Mouse (Mus musculus): ENCODE results near the gene Tuba4a. TPM values are rescaled to one million over a fixed set of nuclear protein-coding genes. Genes with fewer than 3 reads are reported as not detected.

Gene Tuba4a
- polyA plus RNA-seq, 1 experiment from 2014 or later = 12.4 TPM

DNA sequence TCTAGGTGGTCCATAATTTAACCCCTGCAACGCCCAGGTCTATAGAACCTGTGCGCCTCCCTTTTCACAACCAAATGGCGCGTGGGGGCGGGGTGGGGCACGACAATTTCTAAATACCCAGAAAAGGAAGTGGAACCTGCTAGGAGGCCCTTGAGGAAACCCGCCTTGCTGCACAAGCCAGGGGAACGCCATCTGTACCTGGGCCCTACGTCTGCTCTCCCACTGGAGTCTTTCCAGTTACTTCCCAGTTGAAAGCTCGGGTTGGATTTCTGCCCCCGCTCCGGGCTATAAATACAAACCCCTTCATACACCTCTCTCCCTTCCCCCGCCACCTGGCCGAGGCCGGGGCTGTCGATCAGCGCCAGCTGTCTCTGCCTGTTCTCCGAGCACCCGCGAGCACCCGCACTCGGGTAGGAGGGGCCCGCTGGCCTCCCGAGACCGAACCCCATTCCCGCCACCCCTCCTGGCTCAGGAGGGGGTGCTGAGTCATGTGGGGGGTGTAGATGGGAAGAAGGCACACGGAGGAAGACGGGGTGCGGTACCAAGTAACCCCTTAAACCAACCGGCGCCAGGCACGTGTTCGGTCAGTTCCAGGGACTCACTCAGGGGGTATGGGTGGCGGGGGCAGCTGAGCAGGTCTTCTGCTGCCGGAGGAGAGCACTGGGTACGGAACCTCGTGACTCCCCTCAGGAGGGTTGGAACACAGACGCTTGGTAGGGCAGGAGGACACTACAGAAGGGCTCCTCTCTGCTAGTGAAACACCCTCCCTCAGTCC is 1.3 kb downstream of the Tuba4a start:
- DNase-seq (ENCODE audit: low spot score) (peak; percentile 39), ATAC-seq (ENCODE audit: low FRiP score) (peak; percentile 52; the same call in 1 of the 2 replicates)
- H3K4me3 ChIP-seq (ENCODE audit: low read depth, low read length) = peak overlapping the region; percentile 46
- no peaks in the 10 kb centered on the region for H3K9me3 ChIP-seq (ENCODE audit: control insufficient read depth, low read length)
- 0 out of 2 replicates have a peak, but pooled peaks cover 2% of the 10 kb centered on the region for H3K36me3 ChIP-seq (ENCODE audit: control insufficient read depth, insufficient read depth, low read length)
- H3K9ac ChIP-seq (ENCODE audit: low read depth, low read length) = no peak overlapping the region
- peaks cover 5% of the 10 kb centered on the region for H3K4me1 ChIP-seq (replicated peaks; ENCODE audit: control insufficient read depth, insufficient read depth, low read length)
- no peak overlapping the region for H3K27ac ChIP-seq (ENCODE audit: low read depth, low read length)
- WGBS = under 1% methylated on average over 38 of the region's 38 CpGs
- peak overlapping the region; percentile 92 for H3K4me2 ChIP-seq (replicated peaks; ENCODE audit: low read depth, low read length)
- H3K27me3 ChIP-seq (ENCODE audit: control insufficient read depth, insufficient read depth, low read length) = peaks cover 46% of the 10 kb centered on the region

DNA sequence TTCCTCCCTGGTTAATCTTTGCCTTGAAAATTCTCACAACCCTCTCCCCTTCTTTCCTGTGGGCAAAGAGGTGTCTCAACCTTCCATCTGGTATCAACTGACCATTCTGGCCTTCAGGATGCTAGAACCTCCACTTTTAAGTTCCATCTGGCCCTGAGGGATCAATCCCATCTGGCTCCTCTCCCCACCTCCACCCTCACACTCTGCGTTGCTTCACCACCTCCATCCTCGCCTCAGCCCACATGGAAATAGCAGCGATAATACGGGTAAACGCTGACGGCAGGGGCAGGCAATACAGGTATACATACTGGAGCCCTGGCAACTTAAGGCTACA is 1.8 kb downstream of the Tuba4a start:
- no peak overlapping the region; the same call in 1 of the 2 replicates for H3K4me2 ChIP-seq (replicated peaks; ENCODE audit: low read depth, low read length)
- 6% methylated on average over 6 of the region's 6 CpGs for WGBS
- no peak overlapping the region for H3K9ac ChIP-seq (ENCODE audit: low read depth, low read length)
- no peak overlapping the region for H3K4me3 ChIP-seq (ENCODE audit: low read depth, low read length)
- DNase-seq (ENCODE audit: low spot score) (peak; percentile 10), ATAC-seq (ENCODE audit: low FRiP score) (no peak)
- 0 out of 2 replicates have a peak, but pooled peaks cover 2% of the 10 kb centered on the region for H3K36me3 ChIP-seq (ENCODE audit: control insufficient read depth, insufficient read depth, low read length)
- H3K27me3 ChIP-seq (ENCODE audit: control insufficient read depth, insufficient read depth, low read length) = peaks cover 46% of the 10 kb centered on the region
- peaks cover 5% of the 10 kb centered on the region for H3K4me1 ChIP-seq (replicated peaks; ENCODE audit: control insufficient read depth, insufficient read depth, low read length)
- no peak overlapping the region for H3K27ac ChIP-seq (ENCODE audit: low read depth, low read length)
- no peaks in the 10 kb centered on the region for H3K9me3 ChIP-seq (ENCODE audit: control insufficient read depth, low read length)

- 83% methylated on average over 13 of the region's 13 CpGs for WGBS
- Histone ChIP-seq H3K27ac (ENCODE audit: low read depth, low read length) (no peak overlapping the region), H3K4me2 (replicated peaks; ENCODE audit: low read depth, low read length) (no peak overlapping the region), H3K4me1 (replicated peaks; ENCODE audit: control insufficient read depth, insufficient read depth, low read length) (peaks cover 7% of the 10 kb centered on the region), H3K9me3 (ENCODE audit: control insufficient read depth, low read length) (no peaks in the 10 kb centered on the region), H3K4me3 (ENCODE audit: low read depth, low read length) (no peak overlapping the region), H3K36me3 (ENCODE audit: control insufficient read depth, insufficient read depth, low read length) (0 out of 2 replicates have a peak, but pooled peaks cover 2% of the 10 kb centered on the region), H3K27me3 (ENCODE audit: control insufficient read depth, insufficient read depth, low read length) (peaks cover 46% of the 10 kb centered on the region), H3K9ac (ENCODE audit: low read depth, low read length) (no peak overlapping the region)
- ATAC-seq (ENCODE audit: low FRiP score) = no peak
- DNase-seq (ENCODE audit: low spot score) = no peak
These were observed 2.7 kb downstream of the Tuba4a start for GRCm38 (mm10) chr1:75216797-75217585.

- peaks cover 43% of the 10 kb centered on the region for H3K27me3 ChIP-seq (ENCODE audit: control insufficient read depth, insufficient read depth, low read length)
- no peak overlapping the region for H3K9ac ChIP-seq (ENCODE audit: low read depth, low read length)
These were observed 3.9 kb downstream of the Tuba4a start for GRCm38 (mm10) chr1:75215785-75216184.

GRCm38 (mm10) chr1:75214886-75215285 is 4.8 kb downstream of the Tuba4a start:
- Histone ChIP-seq H3K36me3 (ENCODE audit: control insufficient read depth, insufficient read depth, low read length) (0 out of 2 replicates have a peak, but pooled peaks cover 2% of the 10 kb centered on the region), H3K27ac (ENCODE audit: low read depth, low read length) (no peak overlapping the region), H3K4me3 (ENCODE audit: low read depth, low read length) (no peak overlapping the region), H3K9me3 (ENCODE audit: control insufficient read depth, low read length) (no peaks in the 10 kb centered on the region), H3K27me3 (ENCODE audit: control insufficient read depth, insufficient read depth, low read length) (peaks cover 34% of the 10 kb centered on the region), H3K9ac (ENCODE audit: low read depth, low read length) (no peak overlapping the region), H3K4me2 (replicated peaks; ENCODE audit: low read depth, low read length) (no peak overlapping the region), H3K4me1 (replicated peaks; ENCODE audit: control insufficient read depth, insufficient read depth, low read length) (peaks cover 10% of the 10 kb centered on the region)
- no peak for ATAC-seq (ENCODE audit: low FRiP score)
- DNase-seq (ENCODE audit: low spot score) = no peak
- 80% methylated on average over 5 of the region's 5 CpGs for WGBS

More at GRCm38 (mm10) chr1:75215785-75216184, 3.9 kb downstream of the Tuba4a start:
- DNase-seq (ENCODE audit: low spot score) = no peak
- no peaks in the 10 kb centered on the region for H3K9me3 ChIP-seq (ENCODE audit: control insufficient read depth, low read length)
- no peak overlapping the region for H3K4me2 ChIP-seq (replicated peaks; ENCODE audit: low read depth, low read length)
- no peak for ATAC-seq (ENCODE audit: low FRiP score)
- no peak overlapping the region for H3K4me3 ChIP-seq (ENCODE audit: low read depth, low read length)
- H3K4me1 ChIP-seq (replicated peaks; ENCODE audit: control insufficient read depth, insufficient read depth, low read length) = peaks cover 10% of the 10 kb centered on the region
- H3K27ac ChIP-seq (ENCODE audit: low read depth, low read length) = no peak overlapping the region
- 95% methylated on average over 9 of the region's 9 CpGs for WGBS
- 0 out of 2 replicates have a peak, but pooled peaks cover 2% of the 10 kb centered on the region for H3K36me3 ChIP-seq (ENCODE audit: control insufficient read depth, insufficient read depth, low read length)

- DNase-seq (ENCODE audit: low spot score) (no peak), ATAC-seq (ENCODE audit: low FRiP score) (no peak)
- H3K4me1 ChIP-seq (replicated peaks; ENCODE audit: control insufficient read depth, insufficient read depth, low read length) = peaks cover 10% of the 10 kb centered on the region
- no peaks in the 10 kb centered on the region for H3K9me3 ChIP-seq (ENCODE audit: control insufficient read depth, low read length)
- peaks cover 31% of the 10 kb centered on the region for H3K27me3 ChIP-seq (ENCODE audit: control insufficient read depth, insufficient read depth, low read length)
- no peak overlapping the region for H3K9ac ChIP-seq (ENCODE audit: low read depth, low read length)
- H3K27ac ChIP-seq (ENCODE audit: low read depth, low read length) = no peak overlapping the region
- H3K36me3 ChIP-seq (ENCODE audit: control insufficient read depth, insufficient read depth, low read length) = 0 out of 2 replicates have a peak, but pooled peaks cover 2% of the 10 kb centered on the region
- WGBS = 84% methylated on average over 2 of the region's 2 CpGs
- H3K4me2 ChIP-seq (replicated peaks; ENCODE audit: low read depth, low read length) = no peak overlapping the region
- no peak overlapping the region for H3K4me3 ChIP-seq (ENCODE audit: low read depth, low read length)
These were observed 5.2 kb downstream of the Tuba4a start for GRCm38 (mm10) chr1:75214442-75214841.

DNA sequence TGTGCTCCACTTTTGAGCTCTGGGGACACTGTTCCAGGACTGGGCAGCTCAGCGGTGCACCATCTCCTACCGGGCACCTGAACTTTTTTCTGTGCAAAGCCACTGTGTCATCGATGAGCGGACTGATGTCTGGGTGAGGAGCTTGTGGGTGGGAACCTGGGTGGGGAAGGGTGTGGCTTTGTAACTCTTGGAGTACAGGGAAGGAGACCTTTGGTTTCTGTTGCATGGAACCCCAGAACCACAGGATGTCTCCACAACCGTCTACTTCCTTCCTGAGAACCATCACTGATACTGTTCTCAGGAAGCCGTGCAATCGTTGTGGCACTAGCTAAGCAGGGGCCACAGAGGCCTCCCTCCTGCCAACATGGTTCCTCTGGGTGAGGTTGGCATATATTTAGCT is 6.6 kb downstream of the Tuba4a start:
- DNase-seq (ENCODE audit: low spot score) (no peak), ATAC-seq (ENCODE audit: low FRiP score) (no peak)
- Histone ChIP-seq H3K4me3 (ENCODE audit: low read depth, low read length) (no peak overlapping the region), H3K36me3 (ENCODE audit: control insufficient read depth, insufficient read depth, low read length) (0 out of 2 replicates have a peak, but pooled peaks cover 2% of the 10 kb centered on the region), H3K4me1 (replicated peaks; ENCODE audit: control insufficient read depth, insufficient read depth, low read length) (peaks cover 5% of the 10 kb centered on the region), H3K27ac (ENCODE audit: low read depth, low read length) (no peak overlapping the region), H3K9ac (ENCODE audit: low read depth, low read length) (no peak overlapping the region), H3K4me2 (replicated peaks; ENCODE audit: low read depth, low read length) (no peak overlapping the region), H3K9me3 (ENCODE audit: control insufficient read depth, low read length) (no peaks in the 10 kb centered on the region), H3K27me3 (ENCODE audit: control insufficient read depth, insufficient read depth, low read length) (peaks cover 22% of the 10 kb centered on the region)
- 95% methylated on average over 7 of the region's 7 CpGs for WGBS

DNA sequence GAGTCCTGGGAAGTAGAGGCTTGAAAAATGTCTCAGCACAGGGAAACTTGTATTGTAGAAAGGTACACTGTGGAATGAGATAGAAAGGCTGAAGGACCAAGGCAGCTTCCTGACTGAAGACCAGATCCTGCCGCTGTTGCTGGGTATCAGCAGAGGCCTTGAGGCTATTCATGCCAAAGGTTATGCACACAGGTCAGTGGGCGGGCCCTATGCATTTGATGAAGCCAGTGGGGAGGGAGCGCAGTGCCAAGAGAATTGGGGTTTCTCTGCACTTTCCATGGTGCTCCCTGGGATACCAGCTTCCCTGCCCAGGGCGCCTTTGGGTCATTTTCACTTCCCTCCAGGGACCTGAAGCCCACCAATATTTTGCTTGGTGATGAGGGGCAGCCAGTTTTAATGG is 7.1 kb downstream of the Tuba4a start:
- Histone ChIP-seq H3K4me2 (replicated peaks; ENCODE audit: low read depth, low read length) (no peak overlapping the region), H3K36me3 (ENCODE audit: control insufficient read depth, insufficient read depth, low read length) (0 out of 2 replicates have a peak, but pooled peaks cover 2% of the 10 kb centered on the region), H3K4me1 (replicated peaks; ENCODE audit: control insufficient read depth, insufficient read depth, low read length) (peaks cover 5% of the 10 kb centered on the region), H3K9me3 (ENCODE audit: control insufficient read depth, low read length) (no peaks in the 10 kb centered on the region), H3K4me3 (ENCODE audit: low read depth, low read length) (no peak overlapping the region), H3K27me3 (ENCODE audit: control insufficient read depth, insufficient read depth, low read length) (peaks cover 17% of the 10 kb centered on the region), H3K27ac (ENCODE audit: low read depth, low read length) (no peak overlapping the region), H3K9ac (ENCODE audit: low read depth, low read length) (no peak overlapping the region)
- DNase-seq (ENCODE audit: low spot score) (no peak), ATAC-seq (ENCODE audit: low FRiP score) (no peak)
- 75% methylated on average over 4 of the region's 4 CpGs for WGBS
